ENCODE assay signal across 12 mouse cellular contexts in genomic region chr6:134602371-134603003, GRCm38 (mm10). TPM values are rescaled to one million over a fixed set of nuclear protein-coding genes. Genes with fewer than 3 reads are reported as not detected.
A peak's percentile ranks its signal among the peaks of the same experiment; 100 is the strongest.
DNase-seq lines count a peak whose midpoint lies in the region; ATAC-seq and TF ChIP-seq lines count a peak whose summit lies in the region.
"Had no signal": no experiment of that assay in that cellular context is flagged by ENCODE, and none has a peak within 500 bp of the region (broad histone marks: within the 10 kb centered on the region; RNA-seq: fewer than 3 reads in every experiment).

No protein-coding gene starts in this region.

- no peak overlapping the region for H3K9ac ChIP-seq in forebrain, embryonic 11.5 days (ENCODE audit: low read length)
- H3K9ac ChIP-seq: forebrain, embryonic 15.5 days had no signal

- no peaks in the 10 kb centered on the region for H3K4me1 ChIP-seq in cerebellum, adult 2 months (ENCODE audit: control insufficient read depth, insufficient read depth, low read length)
- no peaks in the 10 kb centered on the region for H3K4me1 ChIP-seq in forebrain, embryonic 11.5 days (replicated peaks; ENCODE audit: control insufficient read depth, insufficient read depth, low read length)
- H3K4me1 ChIP-seq: forebrain, embryonic 15.5 days had no signal

- H3K27ac ChIP-seq in cerebellum, adult 2 months (ENCODE audit: insufficient read depth, low read length), result no peak overlapping the region
- H3K27ac ChIP-seq in forebrain, embryonic 11.5 days (ENCODE audit: low read depth, low read length), result no peak overlapping the region
- H3K27ac ChIP-seq: forebrain, embryonic 15.5 days; heart, adult 2 months had no signal

- ATAC-seq in forebrain, embryonic 11.5 days (replicated peaks; ENCODE audit: low FRiP score), result no peak
- ATAC-seq: forebrain, embryonic 15.5 days had no signal

- no peak overlapping the region for H3K4me3 ChIP-seq in cerebellum, adult 2 months (replicated peaks; ENCODE audit: insufficient read depth, low read depth, low read length)
- no peak overlapping the region for H3K4me3 ChIP-seq in forebrain, embryonic 11.5 days (ENCODE audit: low read depth, low read length)
- H3K4me3 ChIP-seq: forebrain, embryonic 15.5 days; heart, adult 2 months had no signal

- no peak for TF ChIP-seq POLR2A in cerebellum, adult 2 months (IDR thresholded peaks at IDR 0.05; ENCODE audit: borderline replicate concordance, insufficient read depth, low read length)

- H3K27me3 ChIP-seq in cerebellum, adult 2 months (ENCODE audit: control insufficient read depth, insufficient read depth, low read length), result no peaks in the 10 kb centered on the region
- H3K27me3 ChIP-seq in forebrain, embryonic 11.5 days (ENCODE audit: control insufficient read depth, insufficient read depth, low read length), result no peaks in the 10 kb centered on the region
- H3K27me3 ChIP-seq: forebrain, embryonic 15.5 days had no signal

- no peak for TF ChIP-seq CTCF in cerebellum, adult 2 months (IDR thresholded peaks at IDR 0.05; ENCODE audit: borderline replicate concordance, insufficient read depth, low read depth, low read length)

- H3K4me2 ChIP-seq in forebrain, embryonic 11.5 days (ENCODE audit: low read depth, low read length, severe bottlenecking), result no peak overlapping the region
- H3K4me2 ChIP-seq: forebrain, embryonic 15.5 days had no signal

- peak; percentile 84 for DNase-seq in 3T3-L1 (ENCODE audit: low read depth, low spot score)
- DNase-seq in NIH3T3 (ENCODE audit: low read depth), result peak; percentile 94
- peak; percentile 39 for DNase-seq in hindlimb bud, embryonic 11.5 days (ENCODE audit: extremely low spot score, low read depth, low spot score)
- DNase-seq in kidney, postnatal 25 days, result peak; percentile 59 to 60
- no peak for DNase-seq in cerebellum, adult 2 months
- DNase-seq in forebrain, embryonic 11.5 days (ENCODE audit: low spot score), result no peak
- DNase-seq in frontal cortex, postnatal 36 days (ENCODE audit: low spot score in 2 of 2), result no peak
- DNase-seq: cerebellum, postnatal 14 days; heart, adult 2 months; lung, adult 2 months; spleen, adult 18-20 months had no signal

- H3K9me3 ChIP-seq in forebrain, embryonic 11.5 days (ENCODE audit: control insufficient read depth, low read length), result no peaks in the 10 kb centered on the region
- H3K9me3 ChIP-seq: forebrain, embryonic 15.5 days had no signal

- no peaks in the 10 kb centered on the region for H3K36me3 ChIP-seq in forebrain, embryonic 11.5 days (ENCODE audit: control insufficient read depth, insufficient read depth, low read length)
- H3K36me3 ChIP-seq: forebrain, embryonic 15.5 days had no signal

- 67% methylated on average over 10 of the region's 10 CpGs for WGBS in cerebellum, adult 2 months
- 58% methylated on average over 10 of the region's 10 CpGs for WGBS in forebrain, embryonic 11.5 days

RNA-seq across cellular contexts. Expression of gene Mansc1, which starts 29.8 kb away (rescaled TPM):
- 8.5 and 9.1 TPM in 2 replicates for polyA plus RNA-seq in cerebellum, adult 2 months (2012; rRNA removed)
- polyA plus RNA-seq in forebrain, embryonic 11.5 days (2014; fragmentation: Nextera tagmentation; extraction: Ambion mirVana), result 0.53 and 1.2 TPM in 2 replicates

RNA-seq across cellular contexts. Expression of gene Lrp6, which starts 35.7 kb away (rescaled TPM):
- 26.1 and 28.0 TPM in 2 replicates for polyA plus RNA-seq in cerebellum, adult 2 months (2012; rRNA removed)
- 32.5 and 32.9 TPM in 2 replicates for polyA plus RNA-seq in forebrain, embryonic 11.5 days (2014; fragmentation: Nextera tagmentation; extraction: Ambion mirVana)

RNA-seq across cellular contexts. Expression of gene Borcs5, which starts 36.8 kb away (rescaled TPM):
- polyA plus RNA-seq in cerebellum, adult 2 months (2012; rRNA removed), result 38.1 and 39.9 TPM in 2 replicates
- 27.0 and 29.7 TPM in 2 replicates for polyA plus RNA-seq in forebrain, embryonic 11.5 days (2014; fragmentation: Nextera tagmentation; extraction: Ambion mirVana)

Comparison
In these comparisons a context has a peak if more than half of its experiments do, and no peak if none do; other contexts are left out.
1. DNase-seq: peak in 3T3-L1 (single experiment), NIH3T3 (single experiment), hindlimb bud, embryonic 11.5 days (single experiment) and kidney, postnatal 25 days (2 of 2); none in cerebellum, adult 2 months (0 of 2), forebrain, embryonic 11.5 days (single experiment) and frontal cortex, postnatal 36 days (0 of 2).